Mouse (Mus musculus): ENCODE data around the gene Efna3.

DNA sequence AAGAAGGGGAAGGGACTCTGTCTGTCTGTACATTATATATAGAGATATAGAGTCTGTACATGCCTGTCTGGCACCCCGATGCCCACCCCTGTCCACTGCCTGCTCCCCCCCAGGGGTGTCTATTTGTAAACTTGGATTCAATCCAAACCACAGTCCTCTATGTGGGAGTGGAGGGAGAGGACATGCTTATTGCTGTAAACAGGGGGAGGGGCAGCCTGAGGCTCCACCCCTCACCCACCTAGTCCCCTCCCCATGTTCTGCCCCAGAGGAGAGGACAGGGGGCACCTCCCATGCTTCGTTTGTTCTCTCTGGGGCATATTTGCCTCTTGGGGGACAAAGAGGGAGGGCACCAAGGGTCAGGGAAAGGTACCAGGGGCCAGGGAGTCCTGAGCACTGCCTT is 8.0 kb downstream of the Efna3 start:
- TF ChIP-seq POLR2A (IDR thresholded peaks at IDR 0.05; ENCODE audit: extremely low read depth, insufficient read depth, low read length) (no peak), CTCF (IDR thresholded peaks at IDR 0.05; ENCODE audit: low read depth, low read length) (no peak)

Measured in liver, adult 2 months (tissue).